Mouse (Mus musculus) thymus, adult 2 months (tissue): ENCODE results near the gene Lypd6.

ENCODE experiments used
- CTCF ChIP-seq: fragments of 200-500 bp; IDR thresholded peaks from 2 replicates; pipeline ENCODE4 v1.5.1; 2012; ENCODE audit warnings: mild to moderate bottlenecking, control low read depth, low read length, moderate library complexity, borderline replicate concordance; ENCODE audit not compliant: control insufficient read depth, poor library complexity, insufficient read depth; ENCODE audit errors: extremely low read depth
- POLR2A ChIP-seq: fragments of 200-500 bp; IDR thresholded peaks from 2 replicates; pipeline ENCODE4 v1.6.1; 2012; ENCODE audit warnings: mild to moderate bottlenecking, low read length, control low read depth, moderate library complexity; ENCODE audit not compliant: control insufficient read depth, poor library complexity, insufficient read depth; ENCODE audit errors: extremely low read depth

DNA sequence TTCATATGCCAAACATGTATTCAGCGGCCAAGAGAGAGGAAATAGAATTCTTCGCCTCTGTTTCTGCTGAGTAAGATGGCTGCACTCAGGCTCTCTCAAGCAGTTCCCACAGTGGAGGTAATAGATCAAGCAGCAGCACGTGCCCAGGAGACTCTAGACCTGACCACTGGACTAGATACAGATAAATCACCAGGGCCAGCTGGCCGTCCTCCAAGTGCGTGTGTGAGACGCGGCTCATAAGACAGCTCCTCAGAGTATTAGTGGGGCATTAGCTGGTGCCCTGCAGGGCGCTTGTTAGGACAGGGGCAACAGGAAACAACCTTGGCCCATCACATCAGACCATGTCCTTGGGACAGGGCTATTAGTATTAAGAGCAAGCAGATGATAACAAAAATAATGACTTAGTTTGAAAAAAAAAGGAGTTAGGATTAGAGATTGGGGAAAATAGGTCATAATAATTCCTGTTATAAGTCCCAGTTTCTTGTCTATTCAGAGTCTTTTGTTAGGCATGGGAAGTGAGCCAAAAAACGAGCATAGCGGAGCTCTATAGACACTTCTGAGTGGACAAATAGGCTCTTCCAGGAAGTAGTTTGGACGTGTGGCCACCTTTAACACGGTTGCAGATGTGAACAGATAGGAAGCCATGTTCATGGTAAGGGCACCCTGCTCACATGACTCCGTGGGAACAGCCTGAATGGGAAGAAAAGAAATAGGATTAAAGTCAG lies 3.5 kb downstream of the Lypd6 start:
- no peak for TF ChIP-seq POLR2A
- no peak for TF ChIP-seq CTCF
